Mouse (Mus musculus): Measurements from ENCODE around the gene Ercc1. TPM values are rescaled to one million over a fixed set of nuclear protein-coding genes. Genes with fewer than 3 reads are reported as not detected.

The Ercc1 gene
- polyA plus RNA-seq, 1 experiment from 2014 or later = 85.7 TPM

- Histone ChIP-seq H3K9me3 (replicated peaks) (no peaks in the 10 kb centered on the region), H3K36me3 (no peaks in the 10 kb centered on the region), H3K9ac (no peak overlapping the region), H3K4me1 (peaks cover 12% of the 10 kb centered on the region), H3K27me3 (peaks cover 64% of the 10 kb centered on the region), H3K4me3 (replicated peaks) (no peak overlapping the region), H3K27ac (no peak overlapping the region), H3K4me2 (no peak overlapping the region)
- 56% methylated on average over 5 of the region's 5 CpGs for WGBS
- ATAC-seq (replicated peaks; ENCODE audit: low FRiP score) = no peak
Observed at GRCm38 (mm10) chr7:19314033-19314432, 30.5 kb upstream of the Ercc1 start.

DNA sequence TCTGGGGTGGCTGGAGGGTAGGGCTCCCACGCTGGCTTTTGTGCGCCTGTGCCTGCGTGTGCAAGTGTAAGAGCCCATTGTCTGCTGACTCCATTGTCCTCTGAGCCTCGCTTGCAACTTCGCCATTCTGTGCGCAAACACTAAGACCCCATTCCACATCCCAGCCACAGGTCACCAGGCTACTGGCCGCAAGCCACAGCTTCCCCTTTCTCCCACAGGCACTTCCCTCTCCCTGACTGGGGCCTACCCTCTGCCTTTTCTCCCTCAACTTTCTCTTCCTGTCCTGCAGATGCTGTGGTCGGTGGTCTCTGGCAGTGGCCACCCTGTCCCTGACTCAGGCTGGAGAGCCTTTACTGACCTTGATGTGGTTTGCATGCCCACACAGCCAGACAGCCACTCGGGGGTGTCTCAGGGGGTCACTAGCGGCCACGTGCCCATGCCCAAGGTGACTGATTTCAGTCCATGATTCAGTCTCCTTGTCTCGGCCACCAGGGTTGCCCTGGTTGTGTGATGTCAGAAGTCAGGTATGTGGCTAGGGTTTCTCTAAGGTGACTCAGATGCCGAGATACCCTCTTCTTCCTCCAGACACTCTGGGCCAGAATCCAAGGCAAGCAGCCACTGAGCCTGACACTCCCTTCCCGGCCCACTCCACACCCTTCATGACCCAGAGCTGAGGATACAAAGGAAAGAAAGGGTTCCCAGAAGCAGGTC is 28.0 kb upstream of the Ercc1 start:
- no peak overlapping the region for H3K9ac ChIP-seq
- no peaks in the 10 kb centered on the region for H3K36me3 ChIP-seq
- no peak for ATAC-seq (replicated peaks; ENCODE audit: low FRiP score)
- no peaks in the 10 kb centered on the region for H3K9me3 ChIP-seq (replicated peaks)
- H3K27me3 ChIP-seq = peaks cover 70% of the 10 kb centered on the region
- no peak overlapping the region for H3K4me2 ChIP-seq
- no peak overlapping the region for H3K4me3 ChIP-seq (replicated peaks)
- H3K4me1 ChIP-seq = peaks cover 16% of the 10 kb centered on the region
- 61% methylated on average over 14 of the region's 14 CpGs for WGBS
- no peak overlapping the region for H3K27ac ChIP-seq

DNA sequence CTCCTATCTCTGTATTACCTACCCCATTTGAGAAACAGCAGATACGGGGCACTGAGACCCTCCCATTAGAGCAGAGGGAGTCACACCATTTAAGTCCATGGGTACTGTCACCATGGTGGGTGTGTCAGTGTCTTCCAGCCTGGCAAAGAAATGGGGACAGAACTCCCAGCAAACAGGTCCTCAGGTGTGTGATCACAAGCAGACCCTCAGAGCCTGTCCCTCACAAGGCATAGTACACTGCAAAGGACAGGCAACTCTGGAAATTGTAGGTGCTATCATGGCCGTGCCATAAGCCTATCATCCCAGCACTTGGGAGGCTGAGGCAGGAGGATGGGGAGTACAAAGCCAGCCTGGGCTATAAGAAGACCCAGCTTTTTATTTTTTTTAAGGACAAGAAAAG is 26.4 kb upstream of the Ercc1 start:
- H3K27ac ChIP-seq = no peak overlapping the region
- no peak overlapping the region for H3K9ac ChIP-seq
- H3K36me3 ChIP-seq = no peaks in the 10 kb centered on the region
- no peak overlapping the region for H3K4me2 ChIP-seq
- H3K4me1 ChIP-seq = peaks cover 16% of the 10 kb centered on the region
- no peak overlapping the region for H3K4me3 ChIP-seq (replicated peaks)
- H3K27me3 ChIP-seq = peaks cover 72% of the 10 kb centered on the region
- ATAC-seq (replicated peaks; ENCODE audit: low FRiP score) = no peak
- 72% methylated on average over 2 of the region's 2 CpGs for WGBS
- no peaks in the 10 kb centered on the region for H3K9me3 ChIP-seq (replicated peaks)

DNA sequence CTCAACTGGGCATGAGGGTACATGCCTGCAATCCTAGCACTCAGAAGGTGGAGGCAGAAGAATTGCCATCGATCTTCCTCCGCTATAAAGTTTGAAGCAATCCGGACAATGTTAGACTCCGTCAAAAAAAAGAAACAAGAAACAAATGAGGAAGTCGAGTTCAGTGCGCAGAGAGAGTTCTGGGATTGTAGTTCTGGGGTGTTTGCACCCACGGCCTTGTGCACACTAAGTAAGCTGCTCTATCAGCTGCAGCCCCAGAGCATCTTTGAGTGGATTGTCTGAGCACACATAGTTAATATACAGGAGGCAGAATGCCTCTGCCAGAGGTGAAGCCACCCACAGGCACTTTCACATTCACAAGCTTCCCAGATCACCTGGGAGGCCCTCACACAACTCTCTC is 25.9 kb upstream of the Ercc1 start:
- no peak overlapping the region for H3K4me3 ChIP-seq (replicated peaks)
- H3K9ac ChIP-seq = no peak overlapping the region
- no peaks in the 10 kb centered on the region for H3K36me3 ChIP-seq
- H3K27ac ChIP-seq = no peak overlapping the region
- peaks cover 16% of the 10 kb centered on the region for H3K4me1 ChIP-seq
- WGBS = 76% methylated on average over 7 of the region's 7 CpGs
- H3K9me3 ChIP-seq (replicated peaks) = no peaks in the 10 kb centered on the region
- no peak for ATAC-seq (replicated peaks; ENCODE audit: low FRiP score)
- no peak overlapping the region for H3K4me2 ChIP-seq
- H3K27me3 ChIP-seq = peaks cover 68% of the 10 kb centered on the region

- Histone ChIP-seq H3K9me3 (replicated peaks) (no peaks in the 10 kb centered on the region), H3K4me1 (peaks cover 16% of the 10 kb centered on the region), H3K27me3 (peaks cover 63% of the 10 kb centered on the region), H3K4me2 (peak overlapping the region; percentile 86), H3K4me3 (replicated peaks) (peak overlapping the region; percentile 52), H3K36me3 (no peaks in the 10 kb centered on the region), H3K9ac (peak overlapping the region; percentile 45), H3K27ac (0 out of 2 replicates have a peak overlapping the region, but pooled peaks have one; percentile 34)
- ATAC-seq (replicated peaks; ENCODE audit: low FRiP score) = peak; percentile 74
- 9% methylated on average over 9 of the region's 9 CpGs for WGBS
Observed at GRCm38 (mm10) chr7:19319458-19319857, 25.1 kb upstream of the Ercc1 start.

- Histone ChIP-seq H3K36me3 (no peaks in the 10 kb centered on the region), H3K27me3 (peaks cover 58% of the 10 kb centered on the region), H3K4me1 (peaks cover 16% of the 10 kb centered on the region), H3K4me2 (peak overlapping the region; percentile 86), H3K9ac (peak overlapping the region; percentile 45), H3K9me3 (replicated peaks) (no peaks in the 10 kb centered on the region), H3K27ac (0 out of 2 replicates have a peak overlapping the region, but pooled peaks have one; percentile 34), H3K4me3 (replicated peaks) (peak overlapping the region; percentile 52)
- under 1% methylated on average over 41 of the region's 41 CpGs for WGBS
- peak; percentile 95 for ATAC-seq (replicated peaks; ENCODE audit: low FRiP score)
Observed at GRCm38 (mm10) chr7:19319906-19320305, 24.7 kb upstream of the Ercc1 start.

GRCm38 (mm10) chr7:19320637-19321036 is 23.9 kb upstream of the Ercc1 start:
- no peaks in the 10 kb centered on the region for H3K9me3 ChIP-seq (replicated peaks)
- WGBS = 38% methylated on average over 7 of the region's 7 CpGs
- H3K36me3 ChIP-seq = no peaks in the 10 kb centered on the region
- peaks cover 52% of the 10 kb centered on the region for H3K27me3 ChIP-seq
- no peak overlapping the region for H3K9ac ChIP-seq
- no peak overlapping the region for H3K27ac ChIP-seq
- peaks cover 16% of the 10 kb centered on the region for H3K4me1 ChIP-seq
- ATAC-seq (replicated peaks; ENCODE audit: low FRiP score) = no peak
- peak overlapping the region; percentile 52; the same call in 1 of the 2 replicates for H3K4me3 ChIP-seq (replicated peaks)
- H3K4me2 ChIP-seq = peak overlapping the region; percentile 86

DNA sequence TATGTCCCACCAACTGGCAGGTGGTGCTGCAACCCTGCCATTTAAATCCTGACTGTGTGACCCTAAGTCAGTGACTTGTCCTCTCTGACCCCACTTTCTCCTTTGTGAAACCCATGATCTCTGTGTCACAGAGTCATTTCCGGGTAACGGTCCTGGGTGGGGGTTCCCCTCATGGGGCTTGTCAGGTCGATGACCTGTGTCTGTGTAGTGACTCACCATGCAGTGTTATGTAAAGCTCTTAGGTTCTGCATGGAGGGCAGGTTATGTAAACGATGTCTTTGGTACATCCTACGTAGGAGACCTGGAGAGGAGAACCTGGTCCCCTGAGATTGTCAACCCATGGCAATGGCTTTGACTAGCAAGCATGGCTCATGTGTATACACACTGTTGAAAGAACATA is 23.1 kb upstream of the Ercc1 start:
- Histone ChIP-seq H3K36me3 (no peaks in the 10 kb centered on the region), H3K4me1 (peaks cover 25% of the 10 kb centered on the region), H3K27me3 (peaks cover 44% of the 10 kb centered on the region), H3K9me3 (replicated peaks) (no peaks in the 10 kb centered on the region), H3K27ac (no peak overlapping the region), H3K4me3 (replicated peaks) (no peak overlapping the region), H3K4me2 (no peak overlapping the region), H3K9ac (no peak overlapping the region)
- ATAC-seq (replicated peaks; ENCODE audit: low FRiP score) = no peak
- WGBS = 44% methylated on average over 5 of the region's 5 CpGs

GRCm38 (mm10) chr7:19322489-19322888 is 22.1 kb upstream of the Ercc1 start:
- no peak overlapping the region for H3K27ac ChIP-seq
- H3K9ac ChIP-seq = no peak overlapping the region
- 46% methylated on average over 9 of the region's 9 CpGs for WGBS
- peaks cover 35% of the 10 kb centered on the region for H3K27me3 ChIP-seq
- H3K4me2 ChIP-seq = no peak overlapping the region
- H3K9me3 ChIP-seq (replicated peaks) = no peaks in the 10 kb centered on the region
- ATAC-seq (replicated peaks; ENCODE audit: low FRiP score) = no peak
- H3K36me3 ChIP-seq = no peaks in the 10 kb centered on the region
- peaks cover 35% of the 10 kb centered on the region for H3K4me1 ChIP-seq
- no peak overlapping the region for H3K4me3 ChIP-seq (replicated peaks)

GRCm38 (mm10) chr7:19324221-19324620 is 20.4 kb upstream of the Ercc1 start:
- H3K4me1 ChIP-seq = peaks cover 40% of the 10 kb centered on the region
- H3K27ac ChIP-seq = no peak overlapping the region
- H3K9ac ChIP-seq = no peak overlapping the region
- no peak overlapping the region for H3K4me3 ChIP-seq (replicated peaks)
- ATAC-seq (replicated peaks; ENCODE audit: low FRiP score) = no peak
- 0 out of 2 replicates have a peak, but pooled peaks cover 5% of the 10 kb centered on the region for H3K9me3 ChIP-seq (replicated peaks)
- H3K4me2 ChIP-seq = no peak overlapping the region
- no peaks in the 10 kb centered on the region for H3K36me3 ChIP-seq
- H3K27me3 ChIP-seq = peaks cover 18% of the 10 kb centered on the region
- WGBS = 83% methylated on average over 11 of the region's 11 CpGs

- WGBS = 73% methylated on average over 21 of the region's 21 CpGs
Observed at GRCm38 (mm10) chr7:19325262-19326199, 19.0 kb upstream of the Ercc1 start.

DNA sequence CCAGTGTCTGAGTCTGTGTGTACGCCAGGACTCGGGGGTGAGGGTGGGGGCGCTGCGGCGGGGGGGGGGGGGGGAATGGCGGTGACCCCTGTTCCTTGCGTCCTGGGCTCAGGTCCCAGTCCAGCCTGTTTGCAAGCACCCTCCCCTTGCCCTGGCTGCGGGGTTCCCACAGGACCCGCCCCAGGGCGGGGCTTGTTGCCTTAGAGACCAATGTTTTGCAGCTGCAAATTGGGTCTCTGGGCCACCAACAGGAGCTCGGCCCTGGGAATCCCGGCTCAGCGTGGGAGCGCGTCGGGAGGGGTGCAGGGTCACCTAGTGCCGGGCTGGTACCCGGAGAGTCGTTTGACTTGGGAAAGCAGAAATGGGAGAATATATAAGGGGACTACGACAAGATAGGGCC is 18.2 kb upstream of the Ercc1 start:
- peak overlapping the region; percentile 91 for H3K27ac ChIP-seq
- peaks cover 12% of the 10 kb centered on the region for H3K27me3 ChIP-seq
- peak overlapping the region; percentile 47 for H3K4me3 ChIP-seq (replicated peaks)
- H3K36me3 ChIP-seq = no peaks in the 10 kb centered on the region
- peaks cover 24% of the 10 kb centered on the region for H3K4me1 ChIP-seq
- peak overlapping the region; percentile 77 for H3K4me2 ChIP-seq
- peak overlapping the region; percentile 38 for H3K9ac ChIP-seq
- peak; percentile 81 for ATAC-seq (replicated peaks; ENCODE audit: low FRiP score)
- 0% methylated on average over 20 of the region's 20 CpGs for WGBS
- H3K9me3 ChIP-seq (replicated peaks) = 0 out of 2 replicates have a peak, but pooled peaks cover 5% of the 10 kb centered on the region

More at GRCm38 (mm10) chr7:19325262-19326199, 19.0 kb upstream of the Ercc1 start:
- Histone ChIP-seq H3K4me1 (peaks cover 29% of the 10 kb centered on the region), H3K27me3 (peaks cover 15% of the 10 kb centered on the region), H3K9ac (no peak overlapping the region), H3K27ac (peak overlapping the region; percentile 91; the same call in 1 of the 2 replicates), H3K36me3 (no peaks in the 10 kb centered on the region), H3K4me3 (replicated peaks) (peak overlapping the region; percentile 47; the same call in 1 of the 2 replicates), H3K9me3 (replicated peaks) (0 out of 2 replicates have a peak, but pooled peaks cover 5% of the 10 kb centered on the region), H3K4me2 (peak overlapping the region; percentile 77)
- no peak for ATAC-seq (replicated peaks; ENCODE audit: low FRiP score)
